Mouse (Mus musculus): ENCODE results near the gene Dock11. TPM values are rescaled to one million over a fixed set of nuclear protein-coding genes. Genes with fewer than 3 reads are reported as not detected.

Gene Dock11
- 10 to 100 TPM; 67.1 to 89.6 TPM for polyA plus RNA-seq (2017; shearing (Covaris generic))

GRCm38 (mm10) chrX:35888087-35888895 is at the start of gene Dock11:
Gene Dock11, plus strand, starts transcription at chrX:35888832.

GRCm38 (mm10) chrX:36111622-36112421 is 223.2 kb downstream of the Dock11 start, which contains the start of gene Il13ra1:
Gene Il13ra1, plus strand, starts transcription at chrX:36112110.

Other genes with a start within 250 kb of the Dock11 start
- 1 to 10 TPM in 1 of 2 experiments, under 1 TPM in 1; 0.95 to 2.2 TPM for gene Il13ra1, start 223.3 kb downstream of the Dock11 start, polyA plus RNA-seq (2017; shearing (Covaris generic))

All from activated CD4-positive, CD25-positive, alpha-beta regulatory T cell (primary cell).